Comparison of ENCODE assay signal across 13 mouse cellular contexts in the genomic region with DNA sequence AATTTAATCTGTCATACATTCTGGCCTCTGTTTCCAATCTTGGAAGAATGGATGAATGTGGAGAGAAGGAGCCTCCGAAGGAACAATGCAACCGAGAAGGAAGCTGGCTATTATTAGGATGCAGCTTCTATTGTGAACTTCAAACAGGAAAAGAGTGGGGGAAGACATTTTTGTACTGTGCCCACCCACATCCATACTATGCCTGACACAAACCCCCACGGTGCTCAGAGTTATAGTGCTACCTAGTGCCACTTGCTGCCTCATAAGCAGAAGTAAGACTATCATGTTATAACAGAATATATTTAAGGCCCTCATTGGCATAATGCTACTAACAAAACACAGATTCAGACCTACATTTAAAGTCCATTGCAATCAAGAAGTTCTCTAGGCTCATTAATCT. TPM values are rescaled to one million over a fixed set of nuclear protein-coding genes. Genes with fewer than 3 reads are reported as not detected.
DNase-seq lines count a peak whose midpoint lies in the region; ATAC-seq lines count a peak whose summit lies in the region.
"Had no signal": no experiment of that assay in that cellular context is flagged by ENCODE, and none has a peak within 500 bp of the region (broad histone marks: within the 10 kb centered on the region; RNA-seq: fewer than 3 reads in every experiment).

No protein-coding gene starts in this region.

- H3K27me3 ChIP-seq in liver, embryonic 12.5 days (replicated peaks) = no peaks in the 10 kb centered on the region
- H3K27me3 ChIP-seq in embryonic facial prominence, embryonic 15.5 days = no peaks in the 10 kb centered on the region
- H3K27me3 ChIP-seq in hindbrain, embryonic 15.5 days = no peaks in the 10 kb centered on the region
- H3K27me3 ChIP-seq in neural tube, embryonic 15.5 days (replicated peaks) = no peaks in the 10 kb centered on the region
- no peaks in the 10 kb centered on the region for H3K27me3 ChIP-seq in limb, embryonic 10.5 days (ENCODE audit: low read depth, poor library complexity, severe bottlenecking)
- H3K27me3 ChIP-seq: limb, embryonic 13.5 days had no signal

- ATAC-seq in liver, embryonic 12.5 days = no peak
- no peak for ATAC-seq in embryonic facial prominence, embryonic 15.5 days (ENCODE audit: insufficient number of reproducible peaks, low FRiP score, low TSS enrichment, low read depth)
- peak; percentile 23; the same call in 1 of the 2 replicates for ATAC-seq in hindbrain, embryonic 15.5 days (ENCODE audit: low FRiP score, low read depth)
- 0 out of 2 replicates have a peak, but pooled peaks have one; percentile 22 for ATAC-seq in neural tube, embryonic 15.5 days (ENCODE audit: low FRiP score)

- no peak overlapping the region for H3K9ac ChIP-seq in liver, embryonic 12.5 days
- H3K9ac ChIP-seq in embryonic facial prominence, embryonic 15.5 days = no peak overlapping the region
- peak overlapping the region; percentile 16 for H3K9ac ChIP-seq in hindbrain, embryonic 15.5 days
- 0 out of 2 replicates have a peak overlapping the region, but pooled peaks have one; percentile 1 for H3K9ac ChIP-seq in neural tube, embryonic 15.5 days (replicated peaks)
- H3K9ac ChIP-seq: limb, embryonic 13.5 days had no signal

- no peak overlapping the region for H3K4me3 ChIP-seq in liver, embryonic 12.5 days
- H3K4me3 ChIP-seq in embryonic facial prominence, embryonic 15.5 days (replicated peaks) = no peak overlapping the region
- no peak overlapping the region for H3K4me3 ChIP-seq in hindbrain, embryonic 15.5 days
- no peak overlapping the region for H3K4me3 ChIP-seq in neural tube, embryonic 15.5 days (replicated peaks)
- H3K4me3 ChIP-seq in limb, embryonic 10.5 days = no peak overlapping the region
- H3K4me3 ChIP-seq: limb, embryonic 13.5 days had no signal

- WGBS in liver, embryonic 12.5 days (ENCODE audit: insufficient replicate concordance) = 15% methylated on average over 3 of the region's 3 CpGs
- 34% methylated on average over 3 of the region's 3 CpGs for WGBS in embryonic facial prominence, embryonic 15.5 days
- 22% methylated on average over 3 of the region's 3 CpGs for WGBS in hindbrain, embryonic 15.5 days
- WGBS in neural tube, embryonic 15.5 days = 37% methylated on average over 3 of the region's 3 CpGs
- WGBS in limb, embryonic 10.5 days = 80% methylated on average over 3 of the region's 3 CpGs

- DNase-seq in liver = no peak
- no peak for DNase-seq in limb, embryonic 10.5 days (ENCODE audit: low spot score)
- DNase-seq in layer of hippocampus, postnatal 25 days (ENCODE audit: extremely low spot score in 1 of 2, low spot score in 1 of 2) = no peak
- no peak for DNase-seq in cerebellum, postnatal 10 days
- DNase-seq: cerebellum, adult 9-10 months; heart, postnatal 14 days; kidney, postnatal 36 days; right cerebral cortex, postnatal 4 days had no signal

- H3K36me3 ChIP-seq in liver, embryonic 12.5 days = no peaks in the 10 kb centered on the region
- no peaks in the 10 kb centered on the region for H3K36me3 ChIP-seq in embryonic facial prominence, embryonic 15.5 days
- H3K36me3 ChIP-seq in hindbrain, embryonic 15.5 days = no peaks in the 10 kb centered on the region
- no peaks in the 10 kb centered on the region for H3K36me3 ChIP-seq in neural tube, embryonic 15.5 days
- H3K36me3 ChIP-seq in limb, embryonic 10.5 days = no peaks in the 10 kb centered on the region
- H3K36me3 ChIP-seq: limb, embryonic 13.5 days had no signal

- H3K27ac ChIP-seq in liver, embryonic 12.5 days = peak overlapping the region; percentile 8; the same call in 1 of the 2 replicates
- 0 out of 2 replicates have a peak overlapping the region, but pooled peaks have one; percentile 19 for H3K27ac ChIP-seq in embryonic facial prominence, embryonic 15.5 days (replicated peaks)
- peak overlapping the region; percentile 86 for H3K27ac ChIP-seq in hindbrain, embryonic 15.5 days (replicated peaks)
- peak overlapping the region; percentile 91 for H3K27ac ChIP-seq in neural tube, embryonic 15.5 days (replicated peaks)
- H3K27ac ChIP-seq in limb, embryonic 10.5 days = no peak overlapping the region
- H3K27ac ChIP-seq: limb, embryonic 13.5 days had no signal

- peaks cover 13% of the 10 kb centered on the region for H3K4me1 ChIP-seq in liver, embryonic 12.5 days
- peaks cover 16% of the 10 kb centered on the region for H3K4me1 ChIP-seq in embryonic facial prominence, embryonic 15.5 days
- H3K4me1 ChIP-seq in hindbrain, embryonic 15.5 days (replicated peaks) = peaks cover 41% of the 10 kb centered on the region
- H3K4me1 ChIP-seq in neural tube, embryonic 15.5 days = peaks cover 36% of the 10 kb centered on the region
- peaks cover 6% of the 10 kb centered on the region for H3K4me1 ChIP-seq in limb, embryonic 10.5 days
- H3K4me1 ChIP-seq: limb, embryonic 13.5 days had no signal

- 0 out of 2 replicates have a peak overlapping the region, but pooled peaks have one; percentile 4 for H3K4me2 ChIP-seq in liver, embryonic 12.5 days
- H3K4me2 ChIP-seq in embryonic facial prominence, embryonic 15.5 days (replicated peaks) = no peak overlapping the region
- peak overlapping the region; percentile 41 for H3K4me2 ChIP-seq in hindbrain, embryonic 15.5 days
- H3K4me2 ChIP-seq in neural tube, embryonic 15.5 days = peak overlapping the region; percentile 35
- H3K4me2 ChIP-seq: limb, embryonic 13.5 days had no signal

- no peaks in the 10 kb centered on the region for H3K9me3 ChIP-seq in liver, embryonic 12.5 days (replicated peaks)
- H3K9me3 ChIP-seq in embryonic facial prominence, embryonic 15.5 days (replicated peaks) = no peaks in the 10 kb centered on the region
- H3K9me3 ChIP-seq in hindbrain, embryonic 15.5 days = no peaks in the 10 kb centered on the region
- no peaks in the 10 kb centered on the region for H3K9me3 ChIP-seq in neural tube, embryonic 15.5 days (replicated peaks)
- H3K9me3 ChIP-seq in limb, embryonic 10.5 days (replicated peaks) = no peaks in the 10 kb centered on the region
- H3K9me3 ChIP-seq: limb, embryonic 13.5 days had no signal

RNA-seq across cellular contexts. Expression of a gene that starts 11.6 kb away (rescaled TPM):
- 67.3 and 68.1 TPM in 2 replicates for polyA plus RNA-seq in liver, embryonic 12.5 days (2016; fragmentation: Nextera tagmentation; extraction: Ambion mirVana)
- polyA plus RNA-seq in embryonic facial prominence, embryonic 15.5 days (2015; fragmentation: Nextera tagmentation; extraction: Ambion mirVana) = 208 and 211 TPM in 2 replicates
- 3,041 and 3,094 TPM in 2 replicates for polyA plus RNA-seq in hindbrain, embryonic 15.5 days (2015; fragmentation: Nextera tagmentation; extraction: Ambion mirVana)
- polyA plus RNA-seq in neural tube, embryonic 15.5 days (2015; fragmentation: Nextera tagmentation; extraction: Ambion mirVana) = 2,701 and 3,281 TPM in 2 replicates
- 44.3 and 44.7 TPM in 2 replicates for polyA plus RNA-seq in limb, embryonic 10.5 days (2016; fragmentation: Nextera tagmentation; extraction: Ambion mirVana)
- total RNA-seq in layer of hippocampus, postnatal 25 days (2021) = 1,000 to 10,000 TPM; 1,288 to 1,354 TPM

RNA-seq across cellular contexts. Expression of a gene that starts 40.9 kb away (rescaled TPM):
- 1.6 and 1.9 TPM in 2 replicates for polyA plus RNA-seq in liver, embryonic 12.5 days (2016; fragmentation: Nextera tagmentation; extraction: Ambion mirVana)
- 55.4 and 56.9 TPM in 2 replicates for polyA plus RNA-seq in embryonic facial prominence, embryonic 15.5 days (2015; fragmentation: Nextera tagmentation; extraction: Ambion mirVana)
- 939 and 1,019 TPM in 2 replicates for polyA plus RNA-seq in hindbrain, embryonic 15.5 days (2015; fragmentation: Nextera tagmentation; extraction: Ambion mirVana)
- polyA plus RNA-seq in neural tube, embryonic 15.5 days (2015; fragmentation: Nextera tagmentation; extraction: Ambion mirVana) = 777 and 1,015 TPM in 2 replicates
- polyA plus RNA-seq in limb, embryonic 10.5 days (2016; fragmentation: Nextera tagmentation; extraction: Ambion mirVana) = 11.7 and 15.6 TPM in 2 replicates
- total RNA-seq in layer of hippocampus, postnatal 25 days (2021) = 100 to 1,000 TPM; 319 to 347 TPM

RNA-seq across cellular contexts. Expression of a gene that starts 52.0 kb away (rescaled TPM):
- 29.2 and 29.3 TPM in 2 replicates for polyA plus RNA-seq in liver, embryonic 12.5 days (2016; fragmentation: Nextera tagmentation; extraction: Ambion mirVana)
- polyA plus RNA-seq in embryonic facial prominence, embryonic 15.5 days (2015; fragmentation: Nextera tagmentation; extraction: Ambion mirVana) = 51.2 and 72.1 TPM in 2 replicates
- polyA plus RNA-seq in hindbrain, embryonic 15.5 days (2015; fragmentation: Nextera tagmentation; extraction: Ambion mirVana) = 36.6 and 41.4 TPM in 2 replicates
- 40.7 and 44.9 TPM in 2 replicates for polyA plus RNA-seq in neural tube, embryonic 15.5 days (2015; fragmentation: Nextera tagmentation; extraction: Ambion mirVana)
- 30.6 and 33.6 TPM in 2 replicates for polyA plus RNA-seq in limb, embryonic 10.5 days (2016; fragmentation: Nextera tagmentation; extraction: Ambion mirVana)
- 10 to 100 TPM; 41.5 to 46.1 TPM for total RNA-seq in layer of hippocampus, postnatal 25 days (2021)

Comparison
In these comparisons a context has a peak if more than half of its experiments do, and no peak if none do; other contexts are left out.
1. ATAC-seq: peak in hindbrain, embryonic 15.5 days (single experiment) and neural tube, embryonic 15.5 days (single experiment); none in liver, embryonic 12.5 days (single experiment) and embryonic facial prominence, embryonic 15.5 days (single experiment).
2. H3K9ac ChIP-seq: peak in hindbrain, embryonic 15.5 days (single experiment) and neural tube, embryonic 15.5 days (single experiment); none in liver, embryonic 12.5 days (single experiment) and embryonic facial prominence, embryonic 15.5 days (single experiment).
3. RNA of a gene that starts 11.6 kb away (polyA plus RNA-seq): 2,701 to 3,281 TPM in neural tube, embryonic 15.5 days and 3,041 to 3,094 TPM in hindbrain, embryonic 15.5 days; 208 to 211 TPM in embryonic facial prominence, embryonic 15.5 days, 67.3 to 68.1 TPM in liver, embryonic 12.5 days and 44.3 to 44.7 TPM in limb, embryonic 10.5 days; every median in the first group is over 10 times any median in the second.
4. RNA of a gene that starts 40.9 kb away (polyA plus RNA-seq): 939 to 1,019 TPM in hindbrain, embryonic 15.5 days and 777 to 1,015 TPM in neural tube, embryonic 15.5 days; 55.4 to 56.9 TPM in embryonic facial prominence, embryonic 15.5 days, 11.7 to 15.6 TPM in limb, embryonic 10.5 days and 1.6 to 1.9 TPM in liver, embryonic 12.5 days; every median in the first group is over 10 times any median in the second.